Mouse (Mus musculus): ENCODE data around the gene Ifrd1. TPM values are rescaled to one million over a fixed set of nuclear protein-coding genes. Genes with fewer than 3 reads are reported as not detected.

The Ifrd1 gene
- polyA plus RNA-seq, 1 experiment from 2014 or later: 131 TPM

- Histone ChIP-seq H3K27me3 (ENCODE audit: control insufficient read depth, insufficient read depth, low read length) (no peaks in the 10 kb centered on the region), H3K4me3 (ENCODE audit: low read length) (no peak overlapping the region), H3K4me1 (ENCODE audit: control insufficient read depth, insufficient read depth, low read length) (no peaks in the 10 kb centered on the region), H3K9me3 (ENCODE audit: control insufficient read depth, low read length) (no peaks in the 10 kb centered on the region), H3K27ac (ENCODE audit: low read depth, low read length) (no peak overlapping the region), H3K36me3 (ENCODE audit: control insufficient read depth, insufficient read depth, low read length) (no peaks in the 10 kb centered on the region), H3K4me2 (replicated peaks; ENCODE audit: low read depth, low read length) (no peak overlapping the region), H3K9ac (ENCODE audit: low read depth, low read length) (no peak overlapping the region)
- 8% methylated on average over 2 of the region's 2 CpGs for WGBS
- peak; percentile 76; the same call in 1 of the 2 replicates for ATAC-seq (ENCODE audit: low FRiP score, low TSS enrichment)
Measured at GRCm38 (mm10) chr12:40164621-40165020, 83.7 kb downstream of the Ifrd1 start.

- WGBS: 72% methylated on average over 2 of the region's 2 CpGs
- no peaks in the 10 kb centered on the region for H3K4me1 ChIP-seq (ENCODE audit: control insufficient read depth, insufficient read depth, low read length)
- H3K9ac ChIP-seq (ENCODE audit: low read depth, low read length): no peak overlapping the region
- H3K27ac ChIP-seq (ENCODE audit: low read depth, low read length): no peak overlapping the region
- H3K9me3 ChIP-seq (ENCODE audit: control insufficient read depth, low read length): no peaks in the 10 kb centered on the region
- H3K4me2 ChIP-seq (replicated peaks; ENCODE audit: low read depth, low read length): no peak overlapping the region
- H3K4me3 ChIP-seq (ENCODE audit: low read length): no peak overlapping the region
- H3K36me3 ChIP-seq (ENCODE audit: control insufficient read depth, insufficient read depth, low read length): no peaks in the 10 kb centered on the region
- ATAC-seq (ENCODE audit: low FRiP score, low TSS enrichment): no peak
- no peaks in the 10 kb centered on the region for H3K27me3 ChIP-seq (ENCODE audit: control insufficient read depth, insufficient read depth, low read length)
Measured at GRCm38 (mm10) chr12:40160777-40161176, 87.5 kb downstream of the Ifrd1 start.

- WGBS: 87% methylated on average over 6 of the region's 6 CpGs
- no peak for ATAC-seq (ENCODE audit: low FRiP score, low TSS enrichment)
- Histone ChIP-seq H3K4me1 (ENCODE audit: control insufficient read depth, insufficient read depth, low read length) (no peaks in the 10 kb centered on the region), H3K27ac (ENCODE audit: low read depth, low read length) (no peak overlapping the region), H3K4me2 (replicated peaks; ENCODE audit: low read depth, low read length) (no peak overlapping the region), H3K9me3 (ENCODE audit: control insufficient read depth, low read length) (no peaks in the 10 kb centered on the region), H3K27me3 (ENCODE audit: control insufficient read depth, insufficient read depth, low read length) (no peaks in the 10 kb centered on the region), H3K9ac (ENCODE audit: low read depth, low read length) (no peak overlapping the region), H3K36me3 (ENCODE audit: control insufficient read depth, insufficient read depth, low read length) (no peaks in the 10 kb centered on the region), H3K4me3 (ENCODE audit: low read length) (no peak overlapping the region)
Measured at GRCm38 (mm10) chr12:40154188-40154587, 94.1 kb downstream of the Ifrd1 start.

GRCm38 (mm10) chr12:40152353-40153069, 95.8 kb downstream of the Ifrd1 start:
- no peak for ATAC-seq (ENCODE audit: low FRiP score, low TSS enrichment)
- no peaks in the 10 kb centered on the region for H3K36me3 ChIP-seq (ENCODE audit: control insufficient read depth, insufficient read depth, low read length)
- no peak overlapping the region for H3K4me3 ChIP-seq (ENCODE audit: low read length)
- no peaks in the 10 kb centered on the region for H3K27me3 ChIP-seq (ENCODE audit: control insufficient read depth, insufficient read depth, low read length)
- H3K27ac ChIP-seq (ENCODE audit: low read depth, low read length): no peak overlapping the region
- WGBS: 72% methylated on average over 8 of the region's 8 CpGs
- no peaks in the 10 kb centered on the region for H3K4me1 ChIP-seq (ENCODE audit: control insufficient read depth, insufficient read depth, low read length)
- no peak overlapping the region for H3K4me2 ChIP-seq (replicated peaks; ENCODE audit: low read depth, low read length)
- H3K9me3 ChIP-seq (ENCODE audit: control insufficient read depth, low read length): no peaks in the 10 kb centered on the region
- H3K9ac ChIP-seq (ENCODE audit: low read depth, low read length): no peak overlapping the region

MicroRNA genes within 50 kb of the gene (microRNA counts, 519-probe panel; counts per million panel counts)
- microRNA mmu-miR-1938: not detected

Small RNA genes within 50 kb of the gene (microRNA-seq; reads per million reads assigned to microRNA genes)
- not detected for gene Mir1938

Other genes starting within 250 kb of the Ifrd1 start
- 48.1 and 50.2 TPM in 2 replicates for gene Arl4a, start 210.5 kb downstream of the Ifrd1 start, polyA plus RNA-seq (2014; fragmentation: Nextera tagmentation; extraction: Ambion mirVana)
- 5.2 and 8.4 TPM in 2 replicates for gene Scin, start 114.3 kb downstream of the Ifrd1 start, polyA plus RNA-seq (2014; fragmentation: Nextera tagmentation; extraction: Ambion mirVana)
- not detected in 2 replicates for gene Lsmem1, start 49.0 kb downstream of the Ifrd1 start, polyA plus RNA-seq (2014; fragmentation: Nextera tagmentation; extraction: Ambion mirVana)
- gene Zfp277, start 197.4 kb upstream of the Ifrd1 start, polyA plus RNA-seq (2014; fragmentation: Nextera tagmentation; extraction: Ambion mirVana): 48.4 and 51.9 TPM in 2 replicates
- gene Dock4, start 197.4 kb upstream of the Ifrd1 start, polyA plus RNA-seq (2014; fragmentation: Nextera tagmentation; extraction: Ambion mirVana): 12.2 and 17.9 TPM in 2 replicates